In genomic region chr15:60826226-60826625, GRCm38 (mm10) we compare ENCODE assay signal across 15 mouse cellular contexts.
"Had no signal": no experiment of that assay in that cellular context is flagged by ENCODE, and none has a peak within 500 bp of the region (broad histone marks: within the 10 kb centered on the region; RNA-seq: fewer than 3 reads in every experiment).

No protein-coding gene starts in this region.

- H3K9ac ChIP-seq: neural tube, embryonic 15.5 days; stomach, embryonic 15.5 days had no signal

- H3K9me3 ChIP-seq: neural tube, embryonic 15.5 days; stomach, embryonic 15.5 days had no signal

- H3K4me2 ChIP-seq: neural tube, embryonic 15.5 days; stomach, embryonic 15.5 days had no signal

- H3K27ac ChIP-seq: neural tube, embryonic 15.5 days; stomach, embryonic 15.5 days; stomach, postnatal 0 days had no signal

- H3K4me1 ChIP-seq: stomach, embryonic 15.5 days had no signal

- H3K4me3 ChIP-seq: neural tube, embryonic 15.5 days; stomach, embryonic 15.5 days had no signal

- H3K36me3 ChIP-seq: neural tube, embryonic 15.5 days; stomach, embryonic 15.5 days had no signal

- DNase-seq: retina, postnatal 1 day; right cerebral cortex, adult 18-20 months; right cerebral cortex, postnatal 14 days; right cerebral cortex, postnatal 25 days; right cerebral cortex, postnatal 4 days; spleen, adult 18-20 months; thymus, adult 18-20 months; thymus, adult 2 months; thymus, postnatal 14 days; thymus, postnatal 25 days; thymus, postnatal 36 days; thymus, postnatal 4 days had no signal

- H3K27me3 ChIP-seq: stomach, embryonic 15.5 days had no signal
